Mouse (Mus musculus) heart, adult 8-10 months (tissue): Measurements from ENCODE around the gene Smco1. TPM values are rescaled to one million over a fixed set of nuclear protein-coding genes. Genes with fewer than 3 reads are reported as not detected.

Source experiments
- DNase-seq: peaks from one replicate; pipeline ENCODE4 v3.0.0; 2022; ENCODE audit warnings: low spot score
- microRNA-seq: library from miRNA; unstranded; fragments of <30 nt; microRNA quantifications from one replicate; pipeline ENCODE4 v1.2.0, GENCODE M21; 2022
- total RNA-seq, 4 experiments: library from RNA; stranded (reverse); gene quantifications; 2 replicates each; pipeline ENCODE4 v1.2.4; 2022

Gene Smco1
- total RNA-seq, 4 experiments from 2014 or later = 21.6 to 33.8 (median 27.9) TPM

- DNase-seq = no peak
These were observed 40.7 kb downstream of the Smco1 start for GRCm38 (mm10) chr16:32311970-32312369.

GRCm38 (mm10) chr16:32312386-32312785 lies 41.1 kb downstream of the Smco1 start:
- DNase-seq = no peak

- no peak for DNase-seq
These were observed 41.6 kb downstream of the Smco1 start for GRCm38 (mm10) chr16:32312859-32313258.

- DNase-seq = no peak
These were observed 45.3 kb downstream of the Smco1 start for GRCm38 (mm10) chr16:32316601-32317000.

GRCm38 (mm10) chr16:32323953-32324352 lies 52.7 kb downstream of the Smco1 start:
- DNase-seq = no peak

Small RNA genes lying within 50 kb of the gene (microRNA-seq; reads per million reads assigned to microRNA genes)
- not detected for gene Mir1946a

Other genes starting within 250 kb of the Smco1 start
- gene Pak2, start 192.1 kb upstream of the Smco1 start, total RNA-seq = 10 to 100 TPM; 22.8 to 27.3 (median 25.2) TPM
- gene Pigx, start 171.7 kb upstream of the Smco1 start, total RNA-seq = 10 to 100 TPM; 17.3 to 20.2 (median 20.0) TPM
- 10 to 100 TPM in 3 of 4 experiments, 1 to 10 TPM in 1; 9.1 to 12.9 (median 12.4) TPM for gene Cep19, start 171.7 kb upstream of the Smco1 start, total RNA-seq
- 1 to 10 TPM; 3.5 to 4.6 (median 3.5) TPM for gene Nrros, start 105.9 kb upstream of the Smco1 start, total RNA-seq
- gene Bex6, start 91.6 kb upstream of the Smco1 start, total RNA-seq = not detected
- 10 to 100 TPM; 11.4 to 14.0 (median 13.2) TPM for gene Fbxo45, start 24.3 kb upstream of the Smco1 start, total RNA-seq
- gene Wdr53, start 24.2 kb upstream of the Smco1 start, total RNA-seq = 1 to 10 TPM; 3.8 to 8.3 (median 7.3) TPM
- gene Rnf168, start 6.0 kb downstream of the Smco1 start, total RNA-seq = 10 to 100 TPM; 11.3 to 15.3 (median 12.1) TPM
- gene Ubxn7, start 60.8 kb downstream of the Smco1 start, total RNA-seq = 10 to 100 TPM; 23.1 to 27.1 (median 24.5) TPM
- not detected for gene Tm4sf19, start 129.0 kb downstream of the Smco1 start, total RNA-seq
- gene Tctex1d2, start 148.2 kb downstream of the Smco1 start, total RNA-seq = 10 to 100 TPM in 1 of 4 experiments, 1 to 10 TPM in 3; 6.2 to 10.5 (median 8.3) TPM
- 100 to 1,000 TPM; 118 to 125 (median 123) TPM for gene Pcyt1a, start 159.5 kb downstream of the Smco1 start, total RNA-seq
- gene Slc51a, start 216.4 kb downstream of the Smco1 start, total RNA-seq = under 1 TPM; 0.19 to 0.40 (median 0.25) TPM
- not detected for gene Zdhhc19, start 224.8 kb downstream of the Smco1 start, total RNA-seq